Mouse (Mus musculus): Measurements from ENCODE around the gene Prdx1. TPM values are rescaled to one million over a fixed set of nuclear protein-coding genes. Genes with fewer than 3 reads are reported as not detected.
"Not testable (repeated sequence)": the region's sequence is repeated elsewhere in the genome, so short reads cannot be mapped to it uniquely, and the experiment has no call there.

The Prdx1 gene
- polyA plus RNA-seq, 1 experiment from 2014 or later: 985 TPM

- H3K27ac ChIP-seq (ENCODE audit: low read depth, low read length): no peak overlapping the region
- ATAC-seq (ENCODE audit: low FRiP score): peak; percentile 53
- no peaks in the 10 kb centered on the region for H3K36me3 ChIP-seq (ENCODE audit: control insufficient read depth, insufficient read depth, low read length)
- H3K4me1 ChIP-seq (replicated peaks; ENCODE audit: control insufficient read depth, insufficient read depth, low read length): peaks cover 3% of the 10 kb centered on the region; the same call in 1 of the 2 replicates
- peak overlapping the region; percentile 63 for H3K4me2 ChIP-seq (replicated peaks; ENCODE audit: low read depth, low read length)
- H3K9ac ChIP-seq (ENCODE audit: low read depth, low read length): peak overlapping the region; percentile 95
- no peaks in the 10 kb centered on the region for H3K27me3 ChIP-seq (ENCODE audit: control insufficient read depth, insufficient read depth, low read length)
- H3K9me3 ChIP-seq (ENCODE audit: control insufficient read depth, low read length): no peaks in the 10 kb centered on the region
- DNase-seq (ENCODE audit: low spot score): no peak
- 11% methylated on average over 6 of the region's 6 CpGs for WGBS
- H3K4me3 ChIP-seq (ENCODE audit: low read depth, low read length): peak overlapping the region; percentile 98
Observed at GRCm38 (mm10) chr4:116651797-116652135, 33.6 kb upstream of the Prdx1 start.

- WGBS: 90% methylated on average over 6 of the region's 6 CpGs
- H3K27ac ChIP-seq (ENCODE audit: low read depth, low read length): no peak overlapping the region
- H3K36me3 ChIP-seq (ENCODE audit: control insufficient read depth, insufficient read depth, low read length): no peaks in the 10 kb centered on the region
- no peak overlapping the region for H3K9ac ChIP-seq (ENCODE audit: low read depth, low read length)
- H3K4me3 ChIP-seq (ENCODE audit: low read depth, low read length): no peak overlapping the region
- peaks cover 3% of the 10 kb centered on the region; the same call in 1 of the 2 replicates for H3K4me1 ChIP-seq (replicated peaks; ENCODE audit: control insufficient read depth, insufficient read depth, low read length)
- H3K4me2 ChIP-seq (replicated peaks; ENCODE audit: low read depth, low read length): no peak overlapping the region
- H3K9me3 ChIP-seq (ENCODE audit: control insufficient read depth, low read length): no peaks in the 10 kb centered on the region
- no peak for DNase-seq (ENCODE audit: low spot score)
- ATAC-seq (ENCODE audit: low FRiP score): no peak
- no peaks in the 10 kb centered on the region for H3K27me3 ChIP-seq (ENCODE audit: control insufficient read depth, insufficient read depth, low read length)
Observed at GRCm38 (mm10) chr4:116653228-116653627, 32.1 kb upstream of the Prdx1 start.

- H3K9ac ChIP-seq (ENCODE audit: low read depth, low read length): no peak overlapping the region
- whole genome bisulfite sequencing: 80% methylated on average over 2 of the region's 2 CpGs
- no peak overlapping the region for H3K4me2 ChIP-seq (replicated peaks; ENCODE audit: low read depth, low read length)
- no peaks in the 10 kb centered on the region for H3K9me3 ChIP-seq (ENCODE audit: control insufficient read depth, low read length)
- no peak overlapping the region for H3K4me3 ChIP-seq (ENCODE audit: low read depth, low read length)
- H3K36me3 ChIP-seq (ENCODE audit: control insufficient read depth, insufficient read depth, low read length): no peaks in the 10 kb centered on the region
- no peak for DNase-seq (ENCODE audit: low spot score)
- no peak overlapping the region for H3K27ac ChIP-seq (ENCODE audit: low read depth, low read length)
- peaks cover 2% of the 10 kb centered on the region; the same call in 1 of the 2 replicates for H3K4me1 ChIP-seq (replicated peaks; ENCODE audit: control insufficient read depth, insufficient read depth, low read length)
- ATAC-seq (ENCODE audit: low FRiP score): no peak
- H3K27me3 ChIP-seq (ENCODE audit: control insufficient read depth, insufficient read depth, low read length): no peaks in the 10 kb centered on the region
Observed at GRCm38 (mm10) chr4:116655100-116655499, 30.2 kb upstream of the Prdx1 start.

- ATAC-seq (ENCODE audit: low FRiP score) (no peak), DNase-seq (ENCODE audit: low spot score) (no peak)
- WGBS: 79% methylated on average over 3 of the region's 3 CpGs
- H3K9me3 ChIP-seq (ENCODE audit: control insufficient read depth, low read length): no peaks in the 10 kb centered on the region
- no peaks in the 10 kb centered on the region for H3K4me1 ChIP-seq (replicated peaks; ENCODE audit: control insufficient read depth, insufficient read depth, low read length)
- no peak overlapping the region for H3K4me3 ChIP-seq (ENCODE audit: low read depth, low read length)
- H3K36me3 ChIP-seq (ENCODE audit: control insufficient read depth, insufficient read depth, low read length): no peaks in the 10 kb centered on the region
- no peaks in the 10 kb centered on the region for H3K27me3 ChIP-seq (ENCODE audit: control insufficient read depth, insufficient read depth, low read length)
- H3K9ac ChIP-seq (ENCODE audit: low read depth, low read length): no peak overlapping the region
- no peak overlapping the region for H3K4me2 ChIP-seq (replicated peaks; ENCODE audit: low read depth, low read length)
- no peak overlapping the region for H3K27ac ChIP-seq (ENCODE audit: low read depth, low read length)
Observed at GRCm38 (mm10) chr4:116655658-116656057, 29.7 kb upstream of the Prdx1 start.

GRCm38 (mm10) chr4:116657971-116658370, 27.4 kb upstream of the Prdx1 start:
- no peaks in the 10 kb centered on the region for H3K9me3 ChIP-seq (ENCODE audit: control insufficient read depth, low read length)
- no peaks in the 10 kb centered on the region for H3K36me3 ChIP-seq (ENCODE audit: control insufficient read depth, insufficient read depth, low read length)
- H3K4me3 ChIP-seq (ENCODE audit: low read depth, low read length): no peak overlapping the region
- no peak overlapping the region for H3K27ac ChIP-seq (ENCODE audit: low read depth, low read length)
- DNase-seq (ENCODE audit: low spot score) (no peak), ATAC-seq (ENCODE audit: low FRiP score) (no peak)
- H3K4me2 ChIP-seq (replicated peaks; ENCODE audit: low read depth, low read length): no peak overlapping the region
- WGBS: 48% methylated on average over 3 of the region's 3 CpGs
- H3K27me3 ChIP-seq (ENCODE audit: control insufficient read depth, insufficient read depth, low read length): no peaks in the 10 kb centered on the region
- no peaks in the 10 kb centered on the region for H3K4me1 ChIP-seq (replicated peaks; ENCODE audit: control insufficient read depth, insufficient read depth, low read length)
- H3K9ac ChIP-seq (ENCODE audit: low read depth, low read length): no peak overlapping the region

GRCm38 (mm10) chr4:116659474-116659873, 25.9 kb upstream of the Prdx1 start:
- WGBS: 85% methylated on average over 2 of the region's 2 CpGs
- H3K4me1 ChIP-seq (replicated peaks; ENCODE audit: control insufficient read depth, insufficient read depth, low read length): no peaks in the 10 kb centered on the region
- no peaks in the 10 kb centered on the region for H3K9me3 ChIP-seq (ENCODE audit: control insufficient read depth, low read length)
- no peaks in the 10 kb centered on the region for H3K27me3 ChIP-seq (ENCODE audit: control insufficient read depth, insufficient read depth, low read length)
- ATAC-seq (ENCODE audit: low FRiP score) (no peak), DNase-seq (ENCODE audit: low spot score) (no peak)
- H3K4me2 ChIP-seq (replicated peaks; ENCODE audit: low read depth, low read length): no peak overlapping the region
- H3K36me3 ChIP-seq (ENCODE audit: control insufficient read depth, insufficient read depth, low read length): no peaks in the 10 kb centered on the region
- no peak overlapping the region for H3K27ac ChIP-seq (ENCODE audit: low read depth, low read length)
- H3K4me3 ChIP-seq (ENCODE audit: low read depth, low read length): no peak overlapping the region
- H3K9ac ChIP-seq (ENCODE audit: low read depth, low read length): no peak overlapping the region

GRCm38 (mm10) chr4:116659916-116660315, 25.4 kb upstream of the Prdx1 start:
- not testable (repeated sequence) for DNase-seq (ENCODE audit: low spot score); H3K9ac ChIP-seq (ENCODE audit: low read depth, low read length); H3K4me1 ChIP-seq (replicated peaks; ENCODE audit: control insufficient read depth, insufficient read depth, low read length); H3K36me3 ChIP-seq (ENCODE audit: control insufficient read depth, insufficient read depth, low read length); H3K4me2 ChIP-seq (replicated peaks; ENCODE audit: low read depth, low read length); H3K9me3 ChIP-seq (ENCODE audit: control insufficient read depth, low read length); ATAC-seq (ENCODE audit: low FRiP score); H3K27ac ChIP-seq (ENCODE audit: low read depth, low read length); H3K27me3 ChIP-seq (ENCODE audit: control insufficient read depth, insufficient read depth, low read length); H3K4me3 ChIP-seq (ENCODE audit: low read depth, low read length)
- WGBS: 89% methylated on average over 6 of the region's 6 CpGs

- Histone ChIP-seq H3K27me3 (ENCODE audit: control insufficient read depth, insufficient read depth, low read length) (no peaks in the 10 kb centered on the region), H3K4me1 (replicated peaks; ENCODE audit: control insufficient read depth, insufficient read depth, low read length) (no peaks in the 10 kb centered on the region), H3K9ac (ENCODE audit: low read depth, low read length) (no peak overlapping the region), H3K27ac (ENCODE audit: low read depth, low read length) (no peak overlapping the region), H3K4me3 (ENCODE audit: low read depth, low read length) (no peak overlapping the region), H3K9me3 (ENCODE audit: control insufficient read depth, low read length) (no peaks in the 10 kb centered on the region), H3K36me3 (ENCODE audit: control insufficient read depth, insufficient read depth, low read length) (no peaks in the 10 kb centered on the region), H3K4me2 (replicated peaks; ENCODE audit: low read depth, low read length) (no peak overlapping the region)
- DNase-seq (ENCODE audit: low spot score) (no peak), ATAC-seq (ENCODE audit: low FRiP score) (no peak)
- 78% methylated on average over 6 of the region's 6 CpGs for WGBS
Observed at GRCm38 (mm10) chr4:116660829-116661228, 24.5 kb upstream of the Prdx1 start.

GRCm38 (mm10) chr4:116661998-116662397, 23.3 kb upstream of the Prdx1 start:
- no peak overlapping the region for H3K4me3 ChIP-seq (ENCODE audit: low read depth, low read length)
- no peaks in the 10 kb centered on the region for H3K27me3 ChIP-seq (ENCODE audit: control insufficient read depth, insufficient read depth, low read length)
- H3K4me1 ChIP-seq (replicated peaks; ENCODE audit: control insufficient read depth, insufficient read depth, low read length): no peaks in the 10 kb centered on the region
- no peak overlapping the region for H3K9ac ChIP-seq (ENCODE audit: low read depth, low read length)
- H3K27ac ChIP-seq (ENCODE audit: low read depth, low read length): no peak overlapping the region
- H3K36me3 ChIP-seq (ENCODE audit: control insufficient read depth, insufficient read depth, low read length): no peaks in the 10 kb centered on the region
- WGBS: 84% methylated on average over 1 of the region's 1 CpGs
- no peak for DNase-seq (ENCODE audit: low spot score)
- H3K4me2 ChIP-seq (replicated peaks; ENCODE audit: low read depth, low read length): no peak overlapping the region
- ATAC-seq (ENCODE audit: low FRiP score): no peak
- H3K9me3 ChIP-seq (ENCODE audit: control insufficient read depth, low read length): no peaks in the 10 kb centered on the region

Measured in hindbrain, embryonic 11.5 days (tissue).